Mouse (Mus musculus) embryo, embryonic 10 days (tissue): ENCODE data around the gene Tmem209.

ENCODE experiments used
- DNase-seq: peaks from one replicate; pipeline ENCODE4 v3.0.0-alpha.2; 2015; ENCODE audit warnings: low spot score

The Tmem209 gene

DNA sequence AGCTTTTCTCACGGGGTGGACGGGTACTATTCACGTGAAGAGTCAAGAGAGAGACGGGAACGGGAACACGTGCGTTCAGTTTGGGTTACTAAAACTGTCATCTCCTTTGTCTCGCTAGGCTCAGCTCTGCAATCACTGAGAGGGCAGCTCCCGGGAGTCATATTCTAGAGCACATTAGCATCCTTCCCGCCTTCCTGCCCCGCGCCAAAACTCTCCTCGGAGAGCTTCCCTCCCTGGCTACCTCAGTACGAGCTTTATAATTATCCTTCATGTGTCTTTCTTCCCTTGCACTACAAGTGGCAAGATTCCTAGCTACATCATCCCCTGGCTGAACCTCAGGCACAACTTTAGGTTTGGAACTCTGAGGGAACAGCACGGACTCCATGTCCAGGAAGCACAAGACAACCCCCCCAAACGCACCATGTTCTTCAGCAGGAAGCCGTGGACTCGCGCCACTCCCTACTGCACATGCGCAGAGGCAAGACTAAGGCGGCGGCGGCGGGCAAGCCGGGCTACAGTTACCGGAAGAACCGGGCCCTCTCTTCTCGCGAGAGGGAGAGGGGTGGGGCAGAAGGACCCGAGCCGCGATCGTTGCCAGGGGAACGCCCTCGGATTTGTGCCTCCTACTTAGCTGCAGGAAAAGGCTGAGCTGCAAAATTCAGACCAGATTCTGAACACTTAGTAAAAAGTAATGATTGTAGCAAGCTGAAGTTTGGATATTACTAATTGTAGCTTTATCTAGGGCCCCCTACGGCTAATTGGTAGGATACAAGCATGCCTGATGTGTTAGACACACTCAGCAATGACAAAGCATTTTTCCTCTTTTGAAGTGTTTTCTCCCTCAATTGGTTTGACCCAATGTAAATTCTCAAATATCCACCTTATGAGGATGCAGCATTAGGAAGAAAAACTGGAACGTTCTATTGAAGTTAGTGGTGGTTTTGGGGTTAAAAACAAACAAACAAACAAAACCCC, at the start of gene Tmem209, which contains the start of gene Ssmem1:
Tmem209 (minus strand) TSS at position 519 of the 975 bp plus-strand sequence.
Ssmem1 (plus strand) TSS at position 585 of the 975 bp plus-strand sequence.
- peak; percentile 99 for DNase-seq

DNA sequence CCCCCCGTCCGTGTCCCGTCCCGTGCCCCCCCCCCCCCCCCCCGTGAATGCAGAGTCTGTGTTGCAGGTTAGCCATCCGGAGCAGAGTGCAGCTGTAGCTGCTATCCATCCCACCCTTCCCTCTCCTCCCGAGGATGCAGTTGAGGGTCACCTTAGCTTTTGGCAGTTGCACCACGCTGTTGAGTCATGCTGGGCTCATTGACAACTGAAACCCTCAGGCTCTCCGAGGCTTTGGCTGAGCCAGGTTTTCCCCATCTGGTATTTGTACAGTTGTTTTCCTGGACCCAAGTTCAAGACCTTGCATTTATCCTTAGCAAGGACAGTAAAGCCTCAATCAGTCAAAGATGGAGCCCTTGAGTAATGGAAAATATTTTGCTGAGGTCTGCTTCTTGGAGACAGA, 46.5 kb upstream of the Tmem209 start:
- DNase-seq = no peak

DNA sequence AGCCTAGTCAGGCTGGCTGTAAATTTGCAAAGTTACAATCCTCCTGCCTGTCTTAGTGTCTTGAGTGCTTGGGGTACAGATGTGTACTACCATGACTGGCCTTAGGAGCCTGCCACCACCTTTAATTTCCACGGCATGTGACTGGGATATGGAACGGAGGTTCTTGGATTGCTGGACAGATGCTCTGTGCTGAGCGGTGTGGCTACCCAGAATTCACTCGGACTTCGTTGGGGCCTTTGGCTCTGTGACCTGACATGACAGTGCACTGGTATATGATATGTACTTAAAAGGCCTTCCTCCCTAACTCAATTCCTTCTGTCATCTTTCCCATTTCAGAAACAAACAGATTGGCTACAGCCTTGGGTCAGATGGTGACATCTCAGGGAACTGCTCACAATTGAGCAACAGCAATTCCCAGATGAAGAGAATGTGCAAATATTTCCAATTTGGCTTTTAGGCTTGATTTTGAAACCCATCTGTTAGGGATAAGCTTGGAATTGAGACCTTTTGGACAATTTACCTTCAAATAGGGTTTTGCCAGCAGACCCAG, 45.1 kb upstream of the Tmem209 start:
- no peak for DNase-seq

DNA sequence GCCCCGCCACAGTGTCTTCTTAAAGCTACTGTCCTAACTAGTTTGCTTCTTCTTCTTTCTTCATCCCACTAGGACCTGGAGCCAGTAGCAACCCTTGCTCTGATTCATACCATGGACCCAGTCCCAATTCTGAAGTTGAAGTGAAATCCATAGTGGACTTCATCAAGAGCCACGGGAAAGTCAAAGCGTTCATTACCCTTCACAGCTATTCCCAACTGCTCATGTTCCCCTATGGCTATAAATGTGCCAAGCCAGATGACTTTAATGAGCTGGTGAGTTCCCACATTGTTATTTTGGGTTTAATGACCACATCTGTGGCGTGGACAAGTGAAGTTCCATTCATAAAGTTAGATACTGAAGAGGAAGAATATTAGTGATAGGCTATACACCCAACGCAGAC, 44.5 kb upstream of the Tmem209 start:
- DNase-seq = no peak

GRCm38 (mm10) chr6:30553381-30554010, 43.9 kb upstream of the Tmem209 start:
- no peak for DNase-seq

- DNase-seq = no peak
Measured at GRCm38 (mm10) chr6:30552628-30553027, 43.0 kb upstream of the Tmem209 start.

DNA sequence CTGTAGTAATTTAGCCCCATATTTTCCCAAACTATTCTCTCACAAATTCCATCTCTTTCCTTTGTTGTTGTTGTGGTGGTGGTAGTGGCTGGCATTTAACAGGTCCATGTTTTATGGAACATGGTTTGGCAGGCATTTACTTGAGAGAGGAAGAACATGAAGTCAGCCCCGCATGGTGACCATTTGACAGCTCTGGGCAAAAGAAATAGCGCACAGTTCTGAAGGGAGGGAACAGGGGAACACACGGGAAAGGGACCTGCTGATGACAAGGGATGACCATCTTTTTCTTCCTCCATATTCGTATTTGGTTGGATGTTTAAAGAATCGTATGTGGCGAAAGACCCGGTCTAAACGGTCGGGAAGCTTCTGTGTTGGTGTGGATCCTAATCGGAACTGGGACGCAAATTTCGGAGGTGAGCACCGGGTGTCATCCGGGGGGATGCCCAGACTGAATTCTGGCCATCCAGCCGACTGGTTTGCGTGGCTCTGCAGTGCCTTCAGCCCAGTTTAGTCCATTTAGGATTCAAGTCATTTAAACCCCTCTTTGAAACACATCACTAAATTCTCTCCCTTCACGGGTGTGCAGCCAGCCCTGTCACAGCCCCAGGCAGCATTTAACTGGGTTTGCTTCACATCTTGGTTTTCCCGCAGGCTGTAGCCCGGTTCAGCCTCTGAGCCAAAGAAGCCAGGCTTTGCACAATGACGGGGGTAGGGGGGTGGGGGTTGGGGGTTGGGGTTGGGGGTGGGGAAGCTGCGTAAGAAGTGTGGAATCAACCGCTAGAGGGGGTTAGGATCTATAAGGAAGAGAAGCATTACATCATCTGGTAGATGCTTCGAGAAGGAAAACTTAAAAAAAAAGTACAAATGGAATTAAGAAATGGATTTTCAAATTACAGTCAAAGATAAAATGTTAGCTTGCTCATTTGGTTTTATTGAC, 42.3 kb upstream of the Tmem209 start:
- peak; percentile 82 for DNase-seq

DNA sequence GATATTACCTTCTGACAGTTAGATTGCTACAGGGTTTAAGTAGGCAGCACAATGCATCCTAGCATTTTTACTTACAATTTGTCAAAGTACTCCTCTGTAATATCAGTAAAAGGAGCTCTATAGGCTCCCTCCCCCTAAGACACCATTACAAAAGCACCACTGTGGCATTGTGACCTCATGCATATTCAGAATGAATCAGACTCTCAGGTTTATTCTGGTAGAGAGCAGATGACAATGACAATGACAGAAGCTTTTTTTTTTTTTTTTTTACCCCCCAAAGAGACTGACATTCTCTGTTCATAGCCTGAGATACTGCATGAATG, 41.6 kb upstream of the Tmem209 start:
- DNase-seq = no peak

GRCm38 (mm10) chr6:30550496-30551192, 41.1 kb upstream of the Tmem209 start:
- DNase-seq = no peak

GRCm38 (mm10) chr6:30549231-30549761, 39.7 kb upstream of the Tmem209 start:
- DNase-seq = peak; percentile 91

GRCm38 (mm10) chr6:30547656-30548306, 38.2 kb upstream of the Tmem209 start:
- DNase-seq = no peak

- DNase-seq = peak; percentile 89
Measured at GRCm38 (mm10) chr6:30547274-30547645, 37.7 kb upstream of the Tmem209 start.

- peak; percentile 79 for DNase-seq
Measured at GRCm38 (mm10) chr6:30546571-30547273, 37.1 kb upstream of the Tmem209 start.

- DNase-seq = no peak
Measured at GRCm38 (mm10) chr6:30545689-30546088, 36.1 kb upstream of the Tmem209 start.

DNA sequence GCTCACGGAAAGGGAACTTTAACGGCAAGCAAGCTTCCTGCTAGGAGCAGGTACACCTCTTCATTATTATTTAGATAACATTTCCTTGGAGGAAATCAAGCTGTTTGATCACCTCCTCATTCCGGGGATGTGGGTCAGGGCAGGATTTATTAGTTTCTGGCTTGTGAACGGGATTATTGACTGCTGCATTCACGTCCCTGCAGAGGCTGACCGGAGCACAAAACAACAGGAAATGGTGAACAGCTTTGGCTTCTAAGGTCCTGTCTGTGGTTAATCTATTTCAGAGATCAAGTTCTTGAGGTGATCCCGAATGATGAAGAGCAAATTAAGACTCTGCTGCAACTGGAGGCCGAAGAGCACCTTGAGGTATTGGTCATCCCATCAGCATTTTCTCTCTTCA, 34.3 kb upstream of the Tmem209 start:
- no peak for DNase-seq

- no peak for DNase-seq
Measured at GRCm38 (mm10) chr6:30543077-30543476, 33.5 kb upstream of the Tmem209 start.

DNA sequence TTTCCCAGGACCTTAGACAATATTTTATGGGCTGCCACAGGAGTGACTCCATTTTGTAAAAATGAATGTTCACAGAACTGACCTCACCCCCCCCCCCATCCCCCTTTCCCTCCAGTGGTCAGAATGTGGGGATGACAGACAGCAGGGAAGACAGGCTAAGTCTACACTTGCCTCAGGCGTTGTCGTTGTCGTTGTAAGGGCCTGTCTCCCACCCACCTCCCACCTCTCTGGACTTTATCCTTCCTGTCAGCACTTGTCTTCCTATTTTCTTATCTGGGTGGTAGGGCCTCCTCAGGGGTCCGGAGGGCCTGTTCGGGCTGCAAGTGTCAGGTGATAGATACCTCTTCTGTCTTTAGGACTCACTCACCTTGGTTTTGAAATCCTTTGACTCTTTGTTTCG, 32.7 kb upstream of the Tmem209 start:
- DNase-seq = no peak

GRCm38 (mm10) chr6:30541009-30541799, 31.6 kb upstream of the Tmem209 start, which contains the start of gene Cpa2:
TSS of gene Cpa2 (plus strand) at chr6:30541582.
- DNase-seq = no peak

GRCm38 (mm10) chr6:30538800-30539199, 29.2 kb upstream of the Tmem209 start:
- DNase-seq = no peak
